In the genomic region with DNA sequence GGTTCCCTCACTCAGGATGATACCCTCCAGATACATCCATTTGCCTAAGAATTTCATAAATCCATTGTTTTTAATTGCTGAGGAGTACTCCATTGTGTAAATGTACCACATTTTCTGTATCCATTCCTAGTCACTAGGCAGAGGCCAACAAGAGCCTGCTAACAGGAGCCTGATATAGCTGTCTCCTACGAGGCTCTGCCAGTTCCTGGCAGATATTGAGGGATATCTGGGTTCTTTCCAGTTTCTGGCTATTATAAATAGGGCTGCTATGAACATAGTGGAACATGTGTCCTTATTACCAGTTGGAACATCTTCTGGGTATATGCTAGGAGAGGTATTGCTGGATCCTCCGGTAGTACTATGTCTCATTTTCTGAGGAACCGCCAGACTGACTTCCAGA, we compare ENCODE assay signal across 6 mouse cellular contexts. TPM values are rescaled to one million over a fixed set of nuclear protein-coding genes. Genes with fewer than 3 reads are reported as not detected.
DNase-seq lines count a peak whose midpoint lies in the region; ATAC-seq and TF ChIP-seq lines count a peak whose summit lies in the region.
"Not testable (repeated sequence)": the region's sequence is repeated elsewhere in the genome, so short reads cannot be mapped to it uniquely, and the experiment has no call there.

No protein-coding gene starts in this region.

- not testable (repeated sequence) for H3K36me3 ChIP-seq in heart, adult 2 months (ENCODE audit: control insufficient read depth, insufficient read depth, low read length); heart, postnatal 0 days (replicated peaks; ENCODE audit: control insufficient read depth, insufficient read depth, low read length)

- TF ChIP-seq EP300 in heart, adult 2 months (IDR thresholded peaks at IDR 0.05; ENCODE audit: insufficient read depth, low read depth, low read length); heart, postnatal 0 days (IDR thresholded peaks at IDR 0.05; ENCODE audit: low read depth): not testable (repeated sequence)

- not testable (repeated sequence) for H3K4me3 ChIP-seq in gastrocnemius, adult 2 months; heart, adult 2 months; heart, postnatal 0 days (ENCODE audit: low read depth, low read length)

- H3K27ac ChIP-seq in gastrocnemius, adult 2 months: peak overlapping the region; percentile 74
- peak overlapping the region; percentile 59 for H3K27ac ChIP-seq in heart, adult 2 months
- 0 out of 2 replicates have a peak overlapping the region, but pooled peaks have one; percentile 25 for H3K27ac ChIP-seq in heart, postnatal 0 days (ENCODE audit: low read depth)

- not testable (repeated sequence) for H3K4me1 ChIP-seq in heart, adult 2 months (ENCODE audit: control insufficient read depth, insufficient read depth, low read length); heart, postnatal 0 days (ENCODE audit: control insufficient read depth, insufficient read depth)

- not testable (repeated sequence) for TF ChIP-seq POLR2A in heart, adult 2 months (IDR thresholded peaks at IDR 0.05; ENCODE audit: insufficient read depth, low read depth, low read length)

- peak; percentile 52 for DNase-seq in gastrocnemius, adult 18-20 months (ENCODE audit: low spot score)
- DNase-seq in gastrocnemius, adult 2 months; heart, adult 2 months; heart, postnatal 0 days (ENCODE audit: low spot score): not testable (repeated sequence)
- DNase-seq in layer of hippocampus, adult 9-11 months: peak; percentile 11
- DNase-seq in skeletal muscle tissue, adult 2 months (ENCODE audit: low read depth, low spot score): peak; percentile 57

- not testable (repeated sequence) for H3K9ac ChIP-seq in heart, adult 2 months (ENCODE audit: low read depth, low read length); heart, postnatal 0 days (replicated peaks; ENCODE audit: low read depth, low read length)

- WGBS in heart, adult 2 months: 51% methylated on average over 3 of the region's 3 CpGs
- WGBS in heart, postnatal 0 days: 54% methylated on average over 3 of the region's 3 CpGs

- not testable (repeated sequence) for H3K27me3 ChIP-seq in heart, adult 2 months (ENCODE audit: control insufficient read depth, insufficient read depth, low read length); heart, postnatal 0 days (ENCODE audit: control insufficient read depth, insufficient read depth, low read length)

- not testable (repeated sequence) for H3K4me2 ChIP-seq in heart, postnatal 0 days (ENCODE audit: low read depth, low read length)

- TF ChIP-seq CTCF in gastrocnemius, adult 2 months (IDR thresholded peaks at IDR 0.05); heart, adult 2 months (IDR thresholded peaks at IDR 0.05); heart, postnatal 0 days (IDR thresholded peaks at IDR 0.05; ENCODE audit: low read depth): not testable (repeated sequence)

- not testable (repeated sequence) for H3K79me2 ChIP-seq in heart, adult 2 months (replicated peaks; ENCODE audit: control insufficient read depth, insufficient read depth, low read length)

- H3K9me3 ChIP-seq in heart, postnatal 0 days (replicated peaks; ENCODE audit: control insufficient read depth, low read length): not testable (repeated sequence)

- intact Hi-C loops in gastrocnemius, adult 2 months (cut with DNase I); heart, adult 2 months (cut with DNase I): not testable (repeated sequence)

- peak; percentile 65 for ATAC-seq in heart, postnatal 0 days (ENCODE audit: insufficient read depth, low read depth)

RNA-seq across cellular contexts. Expression of a gene that starts 40.3 kb away (rescaled TPM):
- 10 to 100 TPM; 22.5 to 28.0 TPM for total RNA-seq in gastrocnemius, adult 18-20 months (2021)
- 10 to 100 TPM; 23.7 to 34.3 TPM for total RNA-seq in gastrocnemius, adult 2 months (2021)
- total RNA-seq in heart, adult 2 months (2021): 10 to 100 TPM; 39.4 to 45.1 TPM
- 23.2 and 28.9 TPM in 2 replicates for polyA plus RNA-seq in heart, adult 2 months (2012; rRNA removed)
- 28.1 and 35.6 TPM in 2 replicates for total RNA-seq in heart, postnatal 0 days (2014; rRNA removed; ENCODE audit: low replicate concordance)
- 8.5 and 11.9 TPM in 2 replicates for polyA plus RNA-seq in heart, postnatal 0 days (2015; fragmentation: Nextera tagmentation; extraction: Ambion mirVana)
